Mouse (Mus musculus): ENCODE measurements around the gene Hes2. TPM values are rescaled to one million over a fixed set of nuclear protein-coding genes. Genes with fewer than 3 reads are reported as not detected.

Hes2 gene
- polyA plus RNA-seq (2014; fragmentation: Illumina TruSeq; extraction: RNeasy Lipid Tissue Mini Kit (QIAGEN cat#74804); ENCODE audit: low read depth, low replicate concordance) = not detected

GRCm38 (mm10) chr4:152158585-152159284 lies at the start of gene Hes2:
TSS of gene Hes2 (plus strand) at chr4:152158867.

GRCm38 (mm10) chr4:152115921-152116612 lies 42.6 kb upstream of the Hes2 start, which contains the start of gene Tnfrsf25:
TSS of gene Tnfrsf25 (plus strand) at chr4:152115934.

GRCm38 (mm10) chr4:152151966-152152544 lies 6.6 kb upstream of the Hes2 start, which contains the start of gene Espn:
TSS of gene Espn (minus strand) at chr4:152152371.

GRCm38 (mm10) chr4:152177537-152178343 lies 19.1 kb downstream of the Hes2 start, which contains the start of gene Acot7:
TSS of gene Acot7 (plus strand) at chr4:152178134.

Other genes with a start within 250 kb of the Hes2 start
- gene Dnajc11, start 225.2 kb upstream of the Hes2 start, polyA plus RNA-seq (2014; fragmentation: Illumina TruSeq; extraction: RNeasy Lipid Tissue Mini Kit (QIAGEN cat#74804); ENCODE audit: low read depth, low replicate concordance) = 47.2 TPM
- gene Thap3, start 169.9 kb upstream of the Hes2 start, polyA plus RNA-seq (2014; fragmentation: Illumina TruSeq; extraction: RNeasy Lipid Tissue Mini Kit (QIAGEN cat#74804); ENCODE audit: low read depth, low replicate concordance) = 21.9 TPM
- gene Phf13, start 162.6 kb upstream of the Hes2 start, polyA plus RNA-seq (2014; fragmentation: Illumina TruSeq; extraction: RNeasy Lipid Tissue Mini Kit (QIAGEN cat#74804); ENCODE audit: low read depth, low replicate concordance) = 4.6 TPM
- 52.0 TPM for gene Klhl21, start 150.1 kb upstream of the Hes2 start, polyA plus RNA-seq (2014; fragmentation: Illumina TruSeq; extraction: RNeasy Lipid Tissue Mini Kit (QIAGEN cat#74804); ENCODE audit: low read depth, low replicate concordance)
- 7.9 TPM for gene Zbtb48, start 131.2 kb upstream of the Hes2 start, polyA plus RNA-seq (2014; fragmentation: Illumina TruSeq; extraction: RNeasy Lipid Tissue Mini Kit (QIAGEN cat#74804); ENCODE audit: low read depth, low replicate concordance)
- gene Tas1r1, start 120.3 kb upstream of the Hes2 start, polyA plus RNA-seq (2014; fragmentation: Illumina TruSeq; extraction: RNeasy Lipid Tissue Mini Kit (QIAGEN cat#74804); ENCODE audit: low read depth, low replicate concordance) = not detected
- gene Nol9, start 119.5 kb upstream of the Hes2 start, polyA plus RNA-seq (2014; fragmentation: Illumina TruSeq; extraction: RNeasy Lipid Tissue Mini Kit (QIAGEN cat#74804); ENCODE audit: low read depth, low replicate concordance) = 8.8 TPM
- 13.4 TPM for gene Plekhg5, start 86.4 kb upstream of the Hes2 start, polyA plus RNA-seq (2014; fragmentation: Illumina TruSeq; extraction: RNeasy Lipid Tissue Mini Kit (QIAGEN cat#74804); ENCODE audit: low read depth, low replicate concordance)
- 2.9 TPM for gene Tnfrsf25, start 42.9 kb upstream of the Hes2 start, polyA plus RNA-seq (2014; fragmentation: Illumina TruSeq; extraction: RNeasy Lipid Tissue Mini Kit (QIAGEN cat#74804); ENCODE audit: low read depth, low replicate concordance)
- 3.5 TPM for gene Espn, start 6.5 kb upstream of the Hes2 start, polyA plus RNA-seq (2014; fragmentation: Illumina TruSeq; extraction: RNeasy Lipid Tissue Mini Kit (QIAGEN cat#74804); ENCODE audit: low read depth, low replicate concordance)
- gene Acot7, start 19.3 kb downstream of the Hes2 start, polyA plus RNA-seq (2014; fragmentation: Illumina TruSeq; extraction: RNeasy Lipid Tissue Mini Kit (QIAGEN cat#74804); ENCODE audit: low read depth, low replicate concordance) = 86.4 TPM
- 11.3 TPM for gene Gpr153, start 115.4 kb downstream of the Hes2 start, polyA plus RNA-seq (2014; fragmentation: Illumina TruSeq; extraction: RNeasy Lipid Tissue Mini Kit (QIAGEN cat#74804); ENCODE audit: low read depth, low replicate concordance)
- not detected for gene Hes3, start 132.8 kb downstream of the Hes2 start, polyA plus RNA-seq (2014; fragmentation: Illumina TruSeq; extraction: RNeasy Lipid Tissue Mini Kit (QIAGEN cat#74804); ENCODE audit: low read depth, low replicate concordance)
- gene Icmt, start 138.4 kb downstream of the Hes2 start, polyA plus RNA-seq (2014; fragmentation: Illumina TruSeq; extraction: RNeasy Lipid Tissue Mini Kit (QIAGEN cat#74804); ENCODE audit: low read depth, low replicate concordance) = 22.0 TPM
- gene Rnf207, start 160.1 kb downstream of the Hes2 start, polyA plus RNA-seq (2014; fragmentation: Illumina TruSeq; extraction: RNeasy Lipid Tissue Mini Kit (QIAGEN cat#74804); ENCODE audit: low read depth, low replicate concordance) = 112 TPM
- gene Rpl22, start 166.9 kb downstream of the Hes2 start, polyA plus RNA-seq (2014; fragmentation: Illumina TruSeq; extraction: RNeasy Lipid Tissue Mini Kit (QIAGEN cat#74804); ENCODE audit: low read depth, low replicate concordance) = 418 TPM
- gene Chd5, start 179.8 kb downstream of the Hes2 start, polyA plus RNA-seq (2014; fragmentation: Illumina TruSeq; extraction: RNeasy Lipid Tissue Mini Kit (QIAGEN cat#74804); ENCODE audit: low read depth, low replicate concordance) = 0.13 TPM

All from heart, adult 10 weeks (tissue).